Mouse (Mus musculus): ENCODE data around the gene Pabpn1. TPM values are rescaled to one million over a fixed set of nuclear protein-coding genes. Genes with fewer than 3 reads are reported as not detected.

Gene Pabpn1
- total and polyA plus RNA-seq, 2 experiments from 2014 or later = 36.2 to 44.5 TPM

GRCm38 (mm10) chr14:54863501-54864312 is 28.6 kb upstream of the Pabpn1 start:
- no peaks in the 10 kb centered on the region for H3K27me3 ChIP-seq (ENCODE audit: control insufficient read depth, insufficient read depth, low read length)
- DNase-seq (ENCODE audit: low spot score) (peak; percentile 93), ATAC-seq (ENCODE audit: insufficient read depth, low read depth) (peak; percentile 100)
- H3K4me3 ChIP-seq (ENCODE audit: low read depth, low read length) = peak overlapping the region; percentile 66
- H3K36me3 ChIP-seq (replicated peaks; ENCODE audit: control insufficient read depth, insufficient read depth, low read length) = no peaks in the 10 kb centered on the region
- no peaks in the 10 kb centered on the region; the same call in 1 of the 2 replicates for H3K4me1 ChIP-seq (ENCODE audit: control insufficient read depth, insufficient read depth)
- H3K9me3 ChIP-seq (replicated peaks; ENCODE audit: control insufficient read depth, low read length) = no peaks in the 10 kb centered on the region
- H3K27ac ChIP-seq (ENCODE audit: low read depth) = peak overlapping the region; percentile 67; the same call in 1 of the 2 replicates
- peak overlapping the region; percentile 62 for H3K9ac ChIP-seq (replicated peaks; ENCODE audit: low read depth, low read length)
- peak overlapping the region; percentile 82 for H3K4me2 ChIP-seq (ENCODE audit: low read depth, low read length)
- WGBS = under 1% methylated on average over 48 of the region's 56 CpGs
- TF ChIP-seq EP300 (IDR thresholded peaks at IDR 0.05; ENCODE audit: low read depth) = no peak
- no peak for TF ChIP-seq CTCF (IDR thresholded peaks at IDR 0.05; ENCODE audit: low read depth)

GRCm38 (mm10) chr14:54864313-54865036 is 27.8 kb upstream of the Pabpn1 start:
- H3K27ac ChIP-seq (ENCODE audit: low read depth) = peak overlapping the region; percentile 61; the same call in 1 of the 2 replicates
- no peaks in the 10 kb centered on the region for H3K36me3 ChIP-seq (replicated peaks; ENCODE audit: control insufficient read depth, insufficient read depth, low read length)
- DNase-seq (ENCODE audit: low spot score) (no peak), ATAC-seq (ENCODE audit: insufficient read depth, low read depth) (no peak)
- no peaks in the 10 kb centered on the region for H3K27me3 ChIP-seq (ENCODE audit: control insufficient read depth, insufficient read depth, low read length)
- H3K4me2 ChIP-seq (ENCODE audit: low read depth, low read length) = peak overlapping the region; percentile 82
- WGBS = 15% methylated on average over 21 of the region's 21 CpGs
- peak overlapping the region; percentile 51 for H3K9ac ChIP-seq (replicated peaks; ENCODE audit: low read depth, low read length)
- TF ChIP-seq EP300 (IDR thresholded peaks at IDR 0.05; ENCODE audit: low read depth) (no peak), CTCF (IDR thresholded peaks at IDR 0.05; ENCODE audit: low read depth) (no peak)
- no peaks in the 10 kb centered on the region for H3K9me3 ChIP-seq (replicated peaks; ENCODE audit: control insufficient read depth, low read length)
- H3K4me3 ChIP-seq (ENCODE audit: low read depth, low read length) = peak overlapping the region; percentile 66
- H3K4me1 ChIP-seq (ENCODE audit: control insufficient read depth, insufficient read depth) = no peaks in the 10 kb centered on the region; the same call in 1 of the 2 replicates

- Histone ChIP-seq H3K4me1 (ENCODE audit: control insufficient read depth, insufficient read depth) (no peaks in the 10 kb centered on the region; the same call in 1 of the 2 replicates), H3K4me3 (ENCODE audit: low read depth, low read length) (no peak overlapping the region), H3K36me3 (replicated peaks; ENCODE audit: control insufficient read depth, insufficient read depth, low read length) (no peaks in the 10 kb centered on the region), H3K27ac (ENCODE audit: low read depth) (no peak overlapping the region), H3K9me3 (replicated peaks; ENCODE audit: control insufficient read depth, low read length) (no peaks in the 10 kb centered on the region), H3K9ac (replicated peaks; ENCODE audit: low read depth, low read length) (no peak overlapping the region), H3K27me3 (ENCODE audit: control insufficient read depth, insufficient read depth, low read length) (no peaks in the 10 kb centered on the region), H3K4me2 (ENCODE audit: low read depth, low read length) (no peak overlapping the region)
- DNase-seq (ENCODE audit: low spot score) (no peak), ATAC-seq (ENCODE audit: insufficient read depth, low read depth) (no peak)
- no peak for TF ChIP-seq EP300 (IDR thresholded peaks at IDR 0.05; ENCODE audit: low read depth)
- no peak for TF ChIP-seq CTCF (IDR thresholded peaks at IDR 0.05; ENCODE audit: low read depth)
- 59% methylated on average over 5 of the region's 5 CpGs for WGBS
Measured at GRCm38 (mm10) chr14:54865626-54866025, 26.7 kb upstream of the Pabpn1 start.

GRCm38 (mm10) chr14:54866268-54866667 is 26.0 kb upstream of the Pabpn1 start:
- no peak overlapping the region for H3K4me3 ChIP-seq (ENCODE audit: low read depth, low read length)
- no peak overlapping the region for H3K27ac ChIP-seq (ENCODE audit: low read depth)
- no peaks in the 10 kb centered on the region for H3K9me3 ChIP-seq (replicated peaks; ENCODE audit: control insufficient read depth, low read length)
- H3K4me1 ChIP-seq (ENCODE audit: control insufficient read depth, insufficient read depth) = no peaks in the 10 kb centered on the region; the same call in 1 of the 2 replicates
- no peak for TF ChIP-seq CTCF (IDR thresholded peaks at IDR 0.05; ENCODE audit: low read depth)
- WGBS = 46% methylated on average over 3 of the region's 3 CpGs
- H3K9ac ChIP-seq (replicated peaks; ENCODE audit: low read depth, low read length) = no peak overlapping the region
- H3K36me3 ChIP-seq (replicated peaks; ENCODE audit: control insufficient read depth, insufficient read depth, low read length) = no peaks in the 10 kb centered on the region
- no peaks in the 10 kb centered on the region for H3K27me3 ChIP-seq (ENCODE audit: control insufficient read depth, insufficient read depth, low read length)
- DNase-seq (ENCODE audit: low spot score) (no peak), ATAC-seq (ENCODE audit: insufficient read depth, low read depth) (no peak)
- no peak overlapping the region for H3K4me2 ChIP-seq (ENCODE audit: low read depth, low read length)

- Histone ChIP-seq H3K9me3 (replicated peaks; ENCODE audit: control insufficient read depth, low read length) (no peaks in the 10 kb centered on the region), H3K4me1 (ENCODE audit: control insufficient read depth, insufficient read depth) (no peaks in the 10 kb centered on the region; the same call in 1 of the 2 replicates), H3K27me3 (ENCODE audit: control insufficient read depth, insufficient read depth, low read length) (no peaks in the 10 kb centered on the region), H3K9ac (replicated peaks; ENCODE audit: low read depth, low read length) (no peak overlapping the region), H3K4me3 (ENCODE audit: low read depth, low read length) (no peak overlapping the region), H3K27ac (ENCODE audit: low read depth) (no peak overlapping the region), H3K36me3 (replicated peaks; ENCODE audit: control insufficient read depth, insufficient read depth, low read length) (no peaks in the 10 kb centered on the region), H3K4me2 (ENCODE audit: low read depth, low read length) (no peak overlapping the region)
- DNase-seq (ENCODE audit: low spot score) = no peak
- no peak for ATAC-seq (ENCODE audit: insufficient read depth, low read depth)
- peak; percentile 10; the same call in 1 of the 2 replicates for TF ChIP-seq CTCF (IDR thresholded peaks at IDR 0.05; ENCODE audit: low read depth)
- TF ChIP-seq EP300 (IDR thresholded peaks at IDR 0.05; ENCODE audit: low read depth) = no peak
- WGBS = 57% methylated on average over 5 of the region's 5 CpGs
Measured at GRCm38 (mm10) chr14:54866936-54867335, 25.4 kb upstream of the Pabpn1 start.
